Mouse (Mus musculus): ENCODE data around the gene Vps13d.

The Vps13d gene

GRCm38 (mm10) chr4:144968371-144968770 is 226.4 kb downstream of the Vps13d start:
- no peak for DNase-seq

GRCm38 (mm10) chr4:144965255-144965654 is 229.6 kb downstream of the Vps13d start:
- no peak for DNase-seq

- no peak for DNase-seq
These were observed 233.1 kb downstream of the Vps13d start for GRCm38 (mm10) chr4:144961696-144962095.

- no peak for DNase-seq
These were observed 233.6 kb downstream of the Vps13d start for GRCm38 (mm10) chr4:144961232-144961631.

GRCm38 (mm10) chr4:144960188-144960904 is 234.5 kb downstream of the Vps13d start:
- peak; percentile 95 for DNase-seq

GRCm38 (mm10) chr4:144957721-144958120 is 237.1 kb downstream of the Vps13d start:
- DNase-seq: peak; percentile 68

GRCm38 (mm10) chr4:144957186-144957585 is 237.6 kb downstream of the Vps13d start:
- peak; percentile 71 for DNase-seq

- DNase-seq: no peak
These were observed 238.5 kb downstream of the Vps13d start for GRCm38 (mm10) chr4:144956293-144956692.

- no peak for DNase-seq
These were observed 238.9 kb downstream of the Vps13d start for GRCm38 (mm10) chr4:144955863-144956262.

- DNase-seq: no peak
These were observed 241.4 kb downstream of the Vps13d start for GRCm38 (mm10) chr4:144953421-144953820.

- DNase-seq: no peak
These were observed 242.9 kb downstream of the Vps13d start for GRCm38 (mm10) chr4:144951859-144952258.

- DNase-seq: no peak
These were observed 243.9 kb downstream of the Vps13d start for GRCm38 (mm10) chr4:144950883-144951282.

GRCm38 (mm10) chr4:144950327-144950711 is 244.5 kb downstream of the Vps13d start:
- DNase-seq: no peak

- peak; percentile 88 for DNase-seq
These were observed 245.1 kb downstream of the Vps13d start for GRCm38 (mm10) chr4:144949441-144950326.

GRCm38 (mm10) chr4:144947738-144948390 is 246.9 kb downstream of the Vps13d start:
- peak; percentile 92 for DNase-seq

GRCm38 (mm10) chr4:144943273-144943672 is 251.5 kb downstream of the Vps13d start:
- DNase-seq: no peak

- no peak for DNase-seq
These were observed 252.4 kb downstream of the Vps13d start for GRCm38 (mm10) chr4:144942433-144942832.

- DNase-seq: no peak
These were observed 253.9 kb downstream of the Vps13d start for GRCm38 (mm10) chr4:144940796-144941462.

GRCm38 (mm10) chr4:144939847-144940411 is 254.9 kb downstream of the Vps13d start:
- no peak for DNase-seq

GRCm38 (mm10) chr4:144936563-144937154 is 258.1 kb downstream of the Vps13d start:
- DNase-seq: no peak

GRCm38 (mm10) chr4:144934501-144934900 is 260.3 kb downstream of the Vps13d start:
- DNase-seq: no peak

- no peak for DNase-seq
These were observed 263.6 kb downstream of the Vps13d start for GRCm38 (mm10) chr4:144931167-144931566.

All from kidney, postnatal 14 days (tissue).